ENCODE assay signal across 8 mouse cellular contexts in genomic region chr12:70975406-70975805, GRCm38 (mm10). TPM values are rescaled to one million over a fixed set of nuclear protein-coding genes. Genes with fewer than 3 reads are reported as not detected.
DNase-seq lines count a peak whose midpoint lies in the region; ATAC-seq and TF ChIP-seq lines count a peak whose summit lies in the region.

No protein-coding gene starts in this region.

- no peaks in the 10 kb centered on the region for H3K9me3 ChIP-seq in kidney, embryonic 14.5 days (ENCODE audit: control insufficient read depth, low read length)
- H3K9me3 ChIP-seq in forebrain, embryonic 16.5 days (ENCODE audit: control insufficient read depth, low read length) = no peaks in the 10 kb centered on the region
- H3K9me3 ChIP-seq in liver, postnatal 0 days (ENCODE audit: low read length) = no peaks in the 10 kb centered on the region

- no peak for DNase-seq in kidney, postnatal 10 days
- DNase-seq in Muller cell, postnatal 12 days (ENCODE audit: inconsistent ontology term) = peak; percentile 7
- DNase-seq in liver, postnatal 0 days = peak; percentile 29
- DNase-seq in adrenal gland, adult 18-20 months (ENCODE audit: low spot score in 2 of 2) = no peak
- DNase-seq in gastrocnemius, adult 8-10 months (ENCODE audit: low spot score in 2 of 2) = no peak
- no peak for DNase-seq in adrenal gland, postnatal 36 days

- H3K9ac ChIP-seq in kidney, embryonic 14.5 days (ENCODE audit: low read depth, low read length) = peak overlapping the region; percentile 85
- H3K9ac ChIP-seq in forebrain, embryonic 16.5 days (replicated peaks; ENCODE audit: low read depth, low read length) = peak overlapping the region; percentile 99
- peak overlapping the region; percentile 99 for H3K9ac ChIP-seq in liver, postnatal 0 days (replicated peaks)

- H3K4me3 ChIP-seq in kidney, embryonic 14.5 days (ENCODE audit: low read length) = peak overlapping the region; percentile 60
- H3K4me3 ChIP-seq in forebrain, embryonic 16.5 days (replicated peaks; ENCODE audit: low read length) = peak overlapping the region; percentile 100
- H3K4me3 ChIP-seq in liver, postnatal 0 days (ENCODE audit: low read depth, low read length) = peak overlapping the region; percentile 96

- WGBS in kidney, embryonic 14.5 days = 27% methylated on average over 10 of the region's 10 CpGs
- 24% methylated on average over 10 of the region's 10 CpGs for WGBS in forebrain, embryonic 16.5 days
- 19% methylated on average over 10 of the region's 10 CpGs for WGBS in liver, postnatal 0 days (ENCODE audit: insufficient replicate concordance)

- ATAC-seq in kidney, embryonic 14.5 days (ENCODE audit: low FRiP score, low TSS enrichment) = no peak
- no peak for ATAC-seq in forebrain, embryonic 16.5 days
- ATAC-seq in liver, postnatal 0 days = no peak

- H3K4me1 ChIP-seq in kidney, embryonic 14.5 days (ENCODE audit: control insufficient read depth, insufficient read depth, low read length) = 0 out of 2 replicates have a peak, but pooled peaks cover 5% of the 10 kb centered on the region
- H3K4me1 ChIP-seq in forebrain, embryonic 16.5 days (replicated peaks; ENCODE audit: control insufficient read depth, insufficient read depth, low read length) = peaks cover 12% of the 10 kb centered on the region
- peaks cover 9% of the 10 kb centered on the region for H3K4me1 ChIP-seq in liver, postnatal 0 days (ENCODE audit: insufficient read depth)

- TF ChIP-seq EP300 in liver, postnatal 0 days (IDR thresholded peaks at IDR 0.05; ENCODE audit: low read depth) = no peak

- H3K4me2 ChIP-seq in kidney, embryonic 14.5 days (replicated peaks; ENCODE audit: low read depth, low read length) = peak overlapping the region; percentile 60
- H3K4me2 ChIP-seq in forebrain, embryonic 16.5 days (ENCODE audit: low read length) = peak overlapping the region; percentile 78
- H3K4me2 ChIP-seq in liver, postnatal 0 days (ENCODE audit: low read depth, low read length) = peak overlapping the region; percentile 87

- no peaks in the 10 kb centered on the region for H3K27me3 ChIP-seq in kidney, embryonic 14.5 days (ENCODE audit: control insufficient read depth, insufficient read depth, low read length)
- H3K27me3 ChIP-seq in forebrain, embryonic 16.5 days (replicated peaks; ENCODE audit: control insufficient read depth, insufficient read depth, low read length) = no peaks in the 10 kb centered on the region
- H3K27me3 ChIP-seq in liver, postnatal 0 days (ENCODE audit: insufficient read depth, low read length) = no peaks in the 10 kb centered on the region

- H3K27ac ChIP-seq in kidney, embryonic 14.5 days (ENCODE audit: low read depth, low read length) = peak overlapping the region; percentile 93; the same call in 1 of the 2 replicates
- H3K27ac ChIP-seq in forebrain, embryonic 16.5 days (ENCODE audit: low read length) = peak overlapping the region; percentile 94
- peak overlapping the region; percentile 99 for H3K27ac ChIP-seq in liver, postnatal 0 days (ENCODE audit: low read depth)

- peaks cover 21% of the 10 kb centered on the region; the same call in 1 of the 2 replicates for H3K36me3 ChIP-seq in kidney, embryonic 14.5 days (ENCODE audit: control insufficient read depth, insufficient read depth, low read length)
- 0 out of 2 replicates have a peak, but pooled peaks cover 5% of the 10 kb centered on the region for H3K36me3 ChIP-seq in forebrain, embryonic 16.5 days (ENCODE audit: control insufficient read depth, insufficient read depth)
- H3K36me3 ChIP-seq in liver, postnatal 0 days (replicated peaks; ENCODE audit: insufficient read depth, low read length) = peaks cover 17% of the 10 kb centered on the region

- no peak for TF ChIP-seq CTCF in liver, postnatal 0 days (IDR thresholded peaks at IDR 0.05; ENCODE audit: low read depth)

RNA-seq across cellular contexts. Expression of gene Psma3, which starts 1.0 kb away (rescaled TPM):
- 686 and 801 TPM in 2 replicates for polyA plus RNA-seq in kidney, embryonic 14.5 days (2014; fragmentation: Nextera tagmentation; extraction: Ambion mirVana)
- polyA plus RNA-seq in forebrain, embryonic 16.5 days (2015; fragmentation: Nextera tagmentation; extraction: Ambion mirVana) = 575 and 587 TPM in 2 replicates
- polyA plus RNA-seq in liver, postnatal 0 days (2015; fragmentation: Nextera tagmentation; extraction: Ambion mirVana) = 288 and 297 TPM in 2 replicates
- total RNA-seq in adrenal gland, adult 18-20 months (2021) = 100 to 1,000 TPM; 377 to 394 TPM
- total RNA-seq in gastrocnemius, adult 8-10 months (2022) = 100 to 1,000 TPM; 242 to 262 (median 246) TPM
- 100 to 1,000 TPM; 366 to 395 TPM for total RNA-seq in adrenal gland, postnatal 36 days (2021)

RNA-seq across cellular contexts. Expression of gene Actr10, which starts 37.7 kb away (rescaled TPM):
- polyA plus RNA-seq in kidney, embryonic 14.5 days (2014; fragmentation: Nextera tagmentation; extraction: Ambion mirVana) = 249 and 257 TPM in 2 replicates
- 199 and 240 TPM in 2 replicates for polyA plus RNA-seq in forebrain, embryonic 16.5 days (2015; fragmentation: Nextera tagmentation; extraction: Ambion mirVana)
- 108 and 109 TPM in 2 replicates for polyA plus RNA-seq in liver, postnatal 0 days (2015; fragmentation: Nextera tagmentation; extraction: Ambion mirVana)
- 100 to 1,000 TPM; 173 to 207 TPM for total RNA-seq in adrenal gland, adult 18-20 months (2021)
- 100 to 1,000 TPM in 1 of 4 experiments, 10 to 100 TPM in 3; 91.7 to 107 (median 95.3) TPM for total RNA-seq in gastrocnemius, adult 8-10 months (2022)
- total RNA-seq in adrenal gland, postnatal 36 days (2021) = 100 to 1,000 TPM; 205 to 206 TPM

RNA-seq across cellular contexts. Expression of gene Arid4a, which starts 40.4 kb away (rescaled TPM):
- polyA plus RNA-seq in kidney, embryonic 14.5 days (2014; fragmentation: Nextera tagmentation; extraction: Ambion mirVana) = 24.2 and 37.7 TPM in 2 replicates
- polyA plus RNA-seq in forebrain, embryonic 16.5 days (2015; fragmentation: Nextera tagmentation; extraction: Ambion mirVana) = 51.2 and 52.1 TPM in 2 replicates
- polyA plus RNA-seq in liver, postnatal 0 days (2015; fragmentation: Nextera tagmentation; extraction: Ambion mirVana) = 19.3 and 20.6 TPM in 2 replicates
- total RNA-seq in adrenal gland, adult 18-20 months (2021) = 10 to 100 TPM; 18.6 to 20.3 TPM
- total RNA-seq in gastrocnemius, adult 8-10 months (2022) = 1 to 10 TPM; 6.7 to 8.4 (median 7.3) TPM
- total RNA-seq in adrenal gland, postnatal 36 days (2021) = 10 to 100 TPM; 21.2 to 22.3 TPM

Comparison
In these comparisons a context has a peak if more than half of its experiments do, and no peak if none do; other contexts are left out.
1. DNase-seq: peak in Muller cell, postnatal 12 days (single experiment) and liver, postnatal 0 days (single experiment); none in kidney, postnatal 10 days (single experiment), adrenal gland, adult 18-20 months (0 of 2), gastrocnemius, adult 8-10 months (0 of 2) and adrenal gland, postnatal 36 days (0 of 2).
2. Peak in every context shown above with its lines, with median percentiles within 50 percentile points of each other: H3K27ac ChIP-seq, H3K4me2 ChIP-seq, H3K4me3 ChIP-seq and H3K9ac ChIP-seq.